Mouse (Mus musculus): Measurements from ENCODE around the gene Serpina7.

Gene Serpina7

GRCm38 (mm10) chrX:139085077-139085476, at the start of gene Serpina7:
Gene Serpina7 (minus strand): TSS chrX:139085236.
- no peak for DNase-seq (ENCODE audit: low spot score in 2 of 2)

- DNase-seq (ENCODE audit: low spot score in 2 of 2) = no peak
Observed at GRCm38 (mm10) chrX:139134031-139134430, 49.0 kb upstream of the Serpina7 start.

GRCm38 (mm10) chrX:139097197-139097596, 12.2 kb upstream of the Serpina7 start:
- DNase-seq (ENCODE audit: low spot score in 2 of 2) = no peak

GRCm38 (mm10) chrX:139085943-139086342, 907 bp upstream of the Serpina7 start, which contains the start of gene 4930513O06Rik:
Gene 4930513O06Rik (plus strand): TSS chrX:139086243.
- DNase-seq (ENCODE audit: low spot score in 2 of 2) = no peak

GRCm38 (mm10) chrX:139078493-139078892, 6.5 kb downstream of the Serpina7 start:
- no peak for DNase-seq (ENCODE audit: low spot score in 2 of 2)

- no peak for DNase-seq (ENCODE audit: low spot score in 2 of 2)
Observed at GRCm38 (mm10) chrX:139064078-139064477, 21.0 kb downstream of the Serpina7 start.

- DNase-seq (ENCODE audit: low spot score in 2 of 2) = no peak
Observed at GRCm38 (mm10) chrX:139053149-139053548, 31.9 kb downstream of the Serpina7 start.

GRCm38 (mm10) chrX:139051976-139052375, 33.1 kb downstream of the Serpina7 start:
- DNase-seq (ENCODE audit: low spot score in 2 of 2) = no peak

GRCm38 (mm10) chrX:139041148-139041547, 43.9 kb downstream of the Serpina7 start:
- DNase-seq (ENCODE audit: low spot score in 2 of 2) = no peak

DNA sequence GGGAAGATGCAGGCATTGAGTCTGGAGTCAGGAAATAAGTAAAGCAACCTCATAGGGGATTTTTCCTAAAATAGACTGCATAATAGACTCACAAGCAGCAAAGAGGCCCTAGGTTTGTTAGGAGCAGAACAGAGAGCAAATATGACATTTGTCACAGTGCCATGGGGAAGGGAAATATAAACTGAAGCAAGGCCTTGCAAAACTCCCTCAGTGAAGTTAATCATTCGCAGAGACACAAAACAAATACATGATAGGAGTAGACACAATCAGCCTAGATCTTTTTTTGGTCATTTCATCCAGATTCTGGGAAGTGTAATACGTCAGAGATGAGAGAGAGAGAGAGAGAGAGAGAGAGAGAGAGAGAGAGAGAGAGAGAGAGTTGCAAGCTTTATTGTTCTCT, 45.7 kb downstream of the Serpina7 start:
- DNase-seq (ENCODE audit: low spot score in 2 of 2) = no peak

GRCm38 (mm10) chrX:139037666-139038065, 47.4 kb downstream of the Serpina7 start:
- no peak for DNase-seq (ENCODE audit: low spot score in 2 of 2)

All from frontal cortex, postnatal 25 days (tissue).